Mouse (Mus musculus): ENCODE data around the gene Zfp354c. TPM values are rescaled to one million over a fixed set of nuclear protein-coding genes. Genes with fewer than 3 reads are reported as not detected.

The Zfp354c gene
- total and polyA plus RNA-seq, 3 experiments, result 1.1 to 2.2 (median 2.1) TPM

GRCm38 (mm10) chr11:50826214-50826613 lies 1.3 kb downstream of the Zfp354c start (continued):
- no peak for TF ChIP-seq MXI1 (IDR thresholded peaks at IDR 0.05; ENCODE audit: low read depth, low read length)
- no peak for TF ChIP-seq ZNF384 (IDR thresholded peaks at IDR 0.05; ENCODE audit: low read depth, low read length)
- no peak for TF ChIP-seq NRF1 (IDR thresholded peaks at IDR 0.05; ENCODE audit: low read depth, low read length)
- 0 out of 2 replicates have a peak, but pooled peaks have one; percentile 46 for TF ChIP-seq MEF2A (IDR thresholded peaks at IDR 0.05; ENCODE audit: borderline replicate concordance, low read depth, low read length)
- no peak for TF ChIP-seq JUN (IDR thresholded peaks at IDR 0.05; ENCODE audit: insufficient read depth, low read depth, low read length)
- TF ChIP-seq ZMIZ1 (IDR thresholded peaks at IDR 0.05; ENCODE audit: low read depth, low read length), result no peak
- no peak for TF ChIP-seq MYC (IDR thresholded peaks at IDR 0.05; ENCODE audit: low read depth, low read length)
- no peak for TF ChIP-seq RCOR1 (conservative IDR thresholded peaks at IDR 0.05; ENCODE audit: low read depth, low read length)

DNA sequence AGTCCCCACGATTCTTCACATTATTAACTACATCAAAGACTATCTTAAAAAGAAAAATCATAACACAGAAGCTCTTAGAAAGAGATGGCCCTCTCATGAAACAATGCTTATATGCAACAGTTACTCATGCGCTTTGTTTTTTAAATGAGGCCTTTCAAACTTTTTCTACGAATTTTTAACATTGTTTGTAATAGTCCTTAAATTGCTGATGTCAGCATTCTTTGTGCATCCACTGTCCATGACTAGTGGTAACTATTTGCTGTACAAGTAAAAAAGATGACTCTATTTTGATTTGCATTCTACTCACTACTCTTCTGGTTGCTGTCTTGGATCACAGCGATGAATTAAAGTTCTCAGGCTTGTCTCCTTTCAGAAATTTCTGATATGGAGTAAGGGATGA lies 13.3 kb downstream of the Zfp354c start:
- in situ Hi-C loops (cut with MboI; ENCODE audit: low pct_ligation_motif_present, low pct_unique_long_range_greater_than_20kb, low sequenced_read_pairs), result no loop called here
- Histone ChIP-seq H3K27ac (ENCODE audit: insufficient read depth, low read depth) (no peak overlapping the region), H3K4me2 (ENCODE audit: insufficient read depth, low read depth, poor library complexity, severe bottlenecking) (no peak overlapping the region), H3K36me3 (replicated peaks in 1 of 2; ENCODE audit: control insufficient read depth in 1 of 2, insufficient read depth in 1 of 2, low read length in 1 of 2) (peaks cover 6 to 24% of the 10 kb centered on the region in 2 experiments), H3K9me3 (replicated peaks; ENCODE audit: low read length) (peaks cover 26% of the 10 kb centered on the region), H3K4me1 (ENCODE audit: control insufficient read depth in 1 of 2, insufficient read depth in 2 of 2) (no peaks in the 10 kb centered on the region), H3K4me3 (replicated peaks in 1 of 3; ENCODE audit: low read depth in 2 of 3, low read length in 2 of 3, poor library complexity in 1 of 3) (no peak overlapping the region), H3K79me2 (replicated peaks; ENCODE audit: control insufficient read depth, extremely low read depth, insufficient read depth, poor library complexity, severe bottlenecking) (no peaks in the 10 kb centered on the region), H3K9ac (ENCODE audit: insufficient read depth, low read depth) (no peak overlapping the region), H3K27me3 (replicated peaks) (no peaks in the 10 kb centered on the region)
- no peak for DNase-seq (ENCODE audit: extremely low read depth)
- dilution Hi-C loops (cut with MboI; ENCODE audit: extremely low pct_ligation_motif_present, extremely low pct_unique_long_range_greater_than_20kb, low sequenced_read_pairs), result no loop called here
- TF ChIP-seq MAFK (IDR thresholded peaks at IDR 0.05; ENCODE audit: insufficient replicate concordance, low read length), result peak; percentile 98
- TF ChIP-seq KAT2A (IDR thresholded peaks at IDR 0.05; ENCODE audit: insufficient replicate concordance, low read length), result no peak

DNA sequence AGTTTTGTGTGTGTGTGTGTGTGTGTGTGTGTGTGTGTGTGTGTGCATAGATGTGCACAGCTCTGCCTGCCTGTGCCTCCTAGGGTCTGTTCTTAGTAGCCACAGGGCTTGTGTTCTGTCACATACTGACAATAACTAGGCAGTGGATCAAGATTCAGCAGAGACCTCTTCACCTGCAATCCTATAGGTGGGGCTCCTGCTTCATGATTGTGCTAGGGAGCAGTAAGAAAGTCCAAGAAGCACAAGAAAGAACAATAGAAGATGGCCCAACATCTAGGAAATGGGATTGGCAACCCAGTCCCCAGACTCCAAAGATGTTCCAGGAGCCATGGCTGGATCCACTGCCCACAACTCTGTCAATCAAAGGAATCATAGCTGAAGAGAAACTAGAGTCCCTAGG lies 28.7 kb downstream of the Zfp354c start:
- Histone ChIP-seq H3K27me3 (replicated peaks) (peaks cover 27% of the 10 kb centered on the region), H3K4me1 (ENCODE audit: control insufficient read depth in 1 of 2, insufficient read depth in 2 of 2) (no peaks in the 10 kb centered on the region), H3K9me3 (replicated peaks; ENCODE audit: low read length) (no peaks in the 10 kb centered on the region), H3K79me2 (replicated peaks; ENCODE audit: control insufficient read depth, extremely low read depth, insufficient read depth, poor library complexity, severe bottlenecking) (no peaks in the 10 kb centered on the region), H3K4me2 (ENCODE audit: insufficient read depth, low read depth, poor library complexity, severe bottlenecking) (no peak overlapping the region), H3K27ac (ENCODE audit: insufficient read depth, low read depth) (no peak overlapping the region), H3K36me3 (replicated peaks in 1 of 2; ENCODE audit: control insufficient read depth in 1 of 2, insufficient read depth in 1 of 2, low read length in 1 of 2) (no peaks in the 10 kb centered on the region), H3K9ac (ENCODE audit: insufficient read depth, low read depth) (no peak overlapping the region), H3K4me3 (replicated peaks in 1 of 3; ENCODE audit: low read depth in 2 of 3, low read length in 2 of 3, poor library complexity in 1 of 3) (no peak overlapping the region)
- peak; percentile 16 for DNase-seq (ENCODE audit: extremely low read depth)
- in situ Hi-C loops (cut with MboI; ENCODE audit: low pct_ligation_motif_present, low pct_unique_long_range_greater_than_20kb, low sequenced_read_pairs), result loop anchor here (25.0 kb wide), 1 partner anchor 263 kb away; the partner anchor contains the start of gene Zfp354a
- dilution Hi-C loops (cut with MboI; ENCODE audit: extremely low pct_ligation_motif_present, extremely low pct_unique_long_range_greater_than_20kb, low sequenced_read_pairs), result no loop called here
- TF ChIP-seq SMC3 (IDR thresholded peaks at IDR 0.05; ENCODE audit: low read depth, low read length), result peak; percentile 63
- TF ChIP-seq CHD2 (IDR thresholded peaks at IDR 0.05; ENCODE audit: low read length), result no peak
- no peak for TF ChIP-seq ZKSCAN1 (IDR thresholded peaks at IDR 0.05; ENCODE audit: borderline replicate concordance, low read depth, low read length)
- no peak for TF ChIP-seq HCFC1 (IDR thresholded peaks at IDR 0.05; ENCODE audit: low read depth, low read length)
- TF ChIP-seq ELF1 (IDR thresholded peaks at IDR 0.05; ENCODE audit: low read depth, low read length), result peak; percentile 23; the same call in 1 of the 2 replicates
- TF ChIP-seq ZC3H11A (IDR thresholded peaks at IDR 0.05; ENCODE audit: low read depth, low read length), result no peak
- peak; percentile 77 for TF ChIP-seq RAD21 (IDR thresholded peaks at IDR 0.05; ENCODE audit: low read depth, low read length)
- TF ChIP-seq CTCF (conservative IDR thresholded peaks at IDR 0.05 in 1 of 2, IDR thresholded peaks at IDR 0.05 in 1 of 2; ENCODE audit: low read depth in 2 of 2, low read length in 2 of 2), result peak in 1 of 2 experiments; percentile 69; a peak in 3 of 4 replicates
- TF ChIP-seq CHD1 (IDR thresholded peaks at IDR 0.05; ENCODE audit: low read depth, low read length), result no peak
- TF ChIP-seq ETS1 (conservative IDR thresholded peaks at IDR 0.05; ENCODE audit: low read depth, low read length), result no peak
- TF ChIP-seq POLR2AphosphoS2 (IDR thresholded peaks at IDR 0.05; ENCODE audit: low read depth, low read length), result no peak
